Mouse (Mus musculus) lung, embryonic 14.5 days (tissue): ENCODE data around the gene Blm. TPM values are rescaled to one million over a fixed set of nuclear protein-coding genes. Genes with fewer than 3 reads are reported as not detected.

Experiments used
- ATAC-seq: fragments of 200-750 bp; cut with Nextera tagmentation; 2 replicates; pipeline ENCODE4 v1.8.0; 2017; ENCODE audit warnings: mild to moderate bottlenecking, moderate TSS enrichment, moderate library complexity; ENCODE audit not compliant: insufficient read depth
- DNase-seq: peaks from one replicate; pipeline ENCODE4 v3.0.0-alpha.2; 2015
- H3K27ac ChIP-seq: fragments of 300-500 bp; sonication (generic); 2 replicates; pipeline ENCODE4 v1.5.1; 2014; ENCODE audit warnings: low read depth, mild to moderate bottlenecking, moderate library complexity
- H3K27me3 ChIP-seq: fragments of 300-500 bp; sonication (generic); 2 replicates; pipeline ENCODE4 v1.6.1; 2014; ENCODE audit warnings: low read length, control low read depth; ENCODE audit not compliant: insufficient read depth
- H3K36me3 ChIP-seq: fragments of 300-500 bp; sonication (generic); 2 replicates; pipeline ENCODE4 v1.6.1; 2014; ENCODE audit warnings: control low read depth; ENCODE audit not compliant: insufficient read depth
- H3K4me1 ChIP-seq: fragments of 300-500 bp; sonication (generic); 2 replicates; pipeline ENCODE4 v1.6.1; 2014; ENCODE audit warnings: antibody characterized with exemption, control low read depth; ENCODE audit not compliant: insufficient read depth
- H3K4me2 ChIP-seq: fragments of 300-500 bp; sonication (generic); 2 replicates; pipeline ENCODE4 v1.6.1; 2014; ENCODE audit warnings: mild to moderate bottlenecking
- H3K4me3 ChIP-seq: fragments of 300-500 bp; sonication (generic); 2 replicates; pipeline ENCODE4 v1.5.1; 2014; ENCODE audit warnings: low read depth, low read length
- H3K9ac ChIP-seq: fragments of 300-500 bp; sonication (generic); 2 replicates; pipeline ENCODE4 v1.6.1; 2014
- H3K9me3 ChIP-seq: fragments of 300-500 bp; sonication (generic); 2 replicates; pipeline ENCODE4 v1.6.1; 2016; ENCODE audit warnings: low read depth, low read length, control low read depth
- CTCF ChIP-seq: IDR thresholded peaks from 2 replicates; pipeline ENCODE4 v1.5.1; 2016; ENCODE audit warnings: antibody characterized with exemption, low read depth
- WGBS: fragments of 180-500 bp; shearing (Covaris S2); extraction: QIAGEN DNeasy Blood & Tissue Kit; methylation state at CpG from one replicate; pipeline ENCODE4 v1.1.7; 2014; 5-methylcytosine and 5-hydroxymethylcytosine counted together
- polyA plus RNA-seq: library from polyadenylated mRNA; unstranded; fragments of >200 nt; fragmentation: Nextera tagmentation; extraction: Ambion mirVana; gene quantifications from 2 replicates; pipeline ENCODE4 v1.2.1, GENCODE M21; 2014

Blm gene
- polyA plus RNA-seq, 1 experiment from 2014 or later, result 40.8 TPM

DNA sequence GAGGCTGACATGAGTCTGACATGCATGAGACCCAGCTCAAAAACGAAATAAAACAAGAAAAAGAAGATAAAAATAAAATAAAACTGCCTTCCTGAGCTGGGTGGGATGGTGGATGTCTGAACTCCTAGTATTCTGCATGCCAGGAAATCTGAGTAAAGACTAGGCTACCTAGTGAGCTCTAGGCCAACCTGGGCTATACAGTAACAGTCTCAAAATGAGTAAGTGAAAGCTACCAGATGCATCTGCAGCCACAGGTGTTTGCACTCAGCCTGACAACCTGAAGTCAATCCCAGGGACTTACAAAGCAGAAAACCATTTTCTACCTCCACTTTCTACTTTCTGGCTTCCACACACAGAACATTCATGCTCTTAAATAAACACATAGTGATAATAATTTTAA, 45.5 kb downstream of the Blm start:
- TF ChIP-seq CTCF, result no peak
- no peaks in the 10 kb centered on the region for H3K4me1 ChIP-seq
- H3K4me2 ChIP-seq, result no peak overlapping the region
- H3K9me3 ChIP-seq, result no peaks in the 10 kb centered on the region
- no peaks in the 10 kb centered on the region for H3K27me3 ChIP-seq
- DNase-seq (no peak), ATAC-seq (no peak)
- H3K4me3 ChIP-seq, result no peak overlapping the region
- WGBS, result 50% methylated on average over 1 of the region's 1 CpGs
- no peak overlapping the region for H3K9ac ChIP-seq
- no peak overlapping the region for H3K27ac ChIP-seq
- peaks cover 44% of the 10 kb centered on the region for H3K36me3 ChIP-seq

- Histone ChIP-seq H3K9ac (no peak overlapping the region), H3K4me1 (no peaks in the 10 kb centered on the region), H3K27me3 (no peaks in the 10 kb centered on the region), H3K36me3 (peaks cover 25% of the 10 kb centered on the region; the same call in 1 of the 2 replicates), H3K4me3 (no peak overlapping the region), H3K27ac (no peak overlapping the region), H3K4me2 (no peak overlapping the region), H3K9me3 (no peaks in the 10 kb centered on the region)
- ATAC-seq (no peak), DNase-seq (no peak)
- whole genome bisulfite sequencing, result 72% methylated on average over 4 of the region's 4 CpGs
- no peak for TF ChIP-seq CTCF
Observed at GRCm38 (mm10) chr7:80487239-80487638, 47.7 kb downstream of the Blm start.

GRCm38 (mm10) chr7:80480097-80480496, 54.8 kb downstream of the Blm start:
- no peak overlapping the region for H3K4me3 ChIP-seq
- 51% methylated on average over 7 of the region's 7 CpGs for WGBS
- ATAC-seq, result no peak; the same call in 1 of the 2 replicates
- peaks cover 27% of the 10 kb centered on the region for H3K36me3 ChIP-seq
- DNase-seq, result peak; percentile 35
- H3K9me3 ChIP-seq, result no peaks in the 10 kb centered on the region
- no peak overlapping the region for H3K27ac ChIP-seq
- no peaks in the 10 kb centered on the region for H3K27me3 ChIP-seq
- no peaks in the 10 kb centered on the region for H3K4me1 ChIP-seq
- H3K9ac ChIP-seq, result no peak overlapping the region
- no peak for TF ChIP-seq CTCF
- H3K4me2 ChIP-seq, result no peak overlapping the region

- Histone ChIP-seq H3K4me2 (no peak overlapping the region), H3K27ac (no peak overlapping the region), H3K4me1 (no peaks in the 10 kb centered on the region), H3K9ac (no peak overlapping the region), H3K36me3 (peaks cover 57% of the 10 kb centered on the region), H3K4me3 (no peak overlapping the region), H3K9me3 (no peaks in the 10 kb centered on the region), H3K27me3 (no peaks in the 10 kb centered on the region)
- ATAC-seq, result no peak
- no peak for DNase-seq
- WGBS, result 96% methylated on average over 7 of the region's 7 CpGs
- TF ChIP-seq CTCF, result no peak
Observed at GRCm38 (mm10) chr7:80473837-80474236, 61.1 kb downstream of the Blm start.

DNA sequence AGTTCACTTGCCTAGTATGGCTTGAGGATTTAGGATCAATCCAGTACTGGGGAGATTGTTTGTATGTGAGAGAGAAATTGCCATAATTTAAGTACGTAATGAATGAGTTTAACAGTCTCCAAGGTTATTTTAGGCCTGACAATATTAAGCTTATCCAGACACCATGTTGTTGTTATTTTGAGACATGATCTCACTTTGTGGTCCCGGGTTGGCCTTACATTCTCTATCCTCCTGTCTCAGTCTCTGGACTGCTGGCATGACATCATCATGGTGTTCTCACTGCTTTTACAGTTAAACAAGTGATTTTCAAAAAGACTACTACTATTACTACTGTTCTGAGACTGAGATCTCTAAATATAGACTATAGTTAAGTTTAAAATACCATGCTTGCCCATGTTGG, 66.1 kb downstream of the Blm start:
- H3K27me3 ChIP-seq, result no peaks in the 10 kb centered on the region
- no peak overlapping the region for H3K27ac ChIP-seq
- H3K36me3 ChIP-seq, result peaks cover 67% of the 10 kb centered on the region
- DNase-seq (no peak), ATAC-seq (no peak)
- no peak for TF ChIP-seq CTCF
- no peak overlapping the region for H3K9ac ChIP-seq
- no peaks in the 10 kb centered on the region for H3K9me3 ChIP-seq
- no peak overlapping the region for H3K4me2 ChIP-seq
- no peak overlapping the region for H3K4me3 ChIP-seq
- no peaks in the 10 kb centered on the region for H3K4me1 ChIP-seq
- 89% methylated on average over 2 of the region's 2 CpGs for WGBS

- H3K9me3 ChIP-seq, result no peaks in the 10 kb centered on the region
- no peaks in the 10 kb centered on the region for H3K27me3 ChIP-seq
- DNase-seq (no peak), ATAC-seq (no peak)
- no peak overlapping the region for H3K9ac ChIP-seq
- H3K4me3 ChIP-seq, result no peak overlapping the region
- H3K4me2 ChIP-seq, result no peak overlapping the region
- WGBS, result 96% methylated on average over 2 of the region's 2 CpGs
- no peaks in the 10 kb centered on the region for H3K4me1 ChIP-seq
- H3K27ac ChIP-seq, result no peak overlapping the region
- TF ChIP-seq CTCF, result no peak
- peaks cover 67% of the 10 kb centered on the region for H3K36me3 ChIP-seq
Observed at GRCm38 (mm10) chr7:80467334-80467733, 67.6 kb downstream of the Blm start.

GRCm38 (mm10) chr7:80464831-80465230, 70.1 kb downstream of the Blm start:
- 82% methylated on average over 5 of the region's 5 CpGs for WGBS
- no peak overlapping the region for H3K4me2 ChIP-seq
- DNase-seq (no peak), ATAC-seq (no peak)
- H3K9me3 ChIP-seq, result no peaks in the 10 kb centered on the region
- H3K36me3 ChIP-seq, result peaks cover 67% of the 10 kb centered on the region
- H3K27ac ChIP-seq, result no peak overlapping the region
- no peaks in the 10 kb centered on the region for H3K27me3 ChIP-seq
- no peak overlapping the region for H3K4me3 ChIP-seq
- H3K4me1 ChIP-seq, result no peaks in the 10 kb centered on the region
- no peak for TF ChIP-seq CTCF
- no peak overlapping the region for H3K9ac ChIP-seq

- Histone ChIP-seq H3K4me2 (no peak overlapping the region), H3K9me3 (no peaks in the 10 kb centered on the region), H3K4me3 (no peak overlapping the region), H3K27me3 (no peaks in the 10 kb centered on the region), H3K27ac (no peak overlapping the region), H3K9ac (no peak overlapping the region), H3K4me1 (no peaks in the 10 kb centered on the region), H3K36me3 (peaks cover 70% of the 10 kb centered on the region)
- DNase-seq (no peak), ATAC-seq (no peak)
- 78% methylated on average over 7 of the region's 7 CpGs for WGBS
- TF ChIP-seq CTCF, result no peak
Observed at GRCm38 (mm10) chr7:80461891-80462290, 73.0 kb downstream of the Blm start.
